Mouse (Mus musculus) CH12F3 (cell line): ENCODE data around the gene Slc35g2.

Experiments used
- in situ Hi-C: fragments of 300-500 bp; cut with MboI; formaldehyde crosslinking; loops from 2 replicates; pipeline ENCODE4 v1.14.3; 2020; ENCODE audit warnings: low sequenced_read_pairs

Gene Slc35g2

DNA sequence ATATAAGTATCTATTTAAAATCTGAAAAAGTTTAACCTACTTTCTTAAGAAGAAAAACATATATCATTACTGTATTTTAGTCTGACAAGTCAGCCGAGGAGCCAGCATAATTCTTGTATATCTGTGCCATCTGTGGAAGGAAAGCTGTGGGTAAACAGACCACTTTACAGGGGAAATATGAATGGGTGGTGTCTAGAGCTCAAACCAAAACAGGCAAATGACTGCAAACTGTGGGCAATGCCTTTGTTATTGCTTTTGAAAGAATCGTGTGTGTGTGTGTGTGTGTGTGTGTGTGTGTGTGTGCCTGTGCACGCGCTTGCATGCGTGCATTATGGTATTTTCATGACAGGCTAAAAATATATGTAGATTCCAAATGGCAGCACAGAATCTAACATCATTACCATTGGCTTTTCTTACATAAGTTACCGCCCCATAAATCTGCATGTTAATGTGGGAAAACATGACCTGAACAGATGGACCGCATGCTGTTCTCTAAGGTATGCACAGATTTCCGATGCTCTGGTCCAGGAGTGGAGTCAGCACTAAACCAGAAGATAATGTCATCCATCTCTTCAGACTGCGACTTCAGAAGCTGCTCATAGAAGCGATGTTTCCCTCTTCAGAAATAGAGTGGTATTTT is 10.5 kb downstream of the Slc35g2 start:
- in situ Hi-C loops: loop anchor here (10.0 kb wide), 1 partner anchor 64 kb away; no protein-coding TSS in a partner anchor

GRCm38 (mm10) chr9:100558991-100559390 is 11.9 kb downstream of the Slc35g2 start:
- in situ Hi-C loops: no loop called here

DNA sequence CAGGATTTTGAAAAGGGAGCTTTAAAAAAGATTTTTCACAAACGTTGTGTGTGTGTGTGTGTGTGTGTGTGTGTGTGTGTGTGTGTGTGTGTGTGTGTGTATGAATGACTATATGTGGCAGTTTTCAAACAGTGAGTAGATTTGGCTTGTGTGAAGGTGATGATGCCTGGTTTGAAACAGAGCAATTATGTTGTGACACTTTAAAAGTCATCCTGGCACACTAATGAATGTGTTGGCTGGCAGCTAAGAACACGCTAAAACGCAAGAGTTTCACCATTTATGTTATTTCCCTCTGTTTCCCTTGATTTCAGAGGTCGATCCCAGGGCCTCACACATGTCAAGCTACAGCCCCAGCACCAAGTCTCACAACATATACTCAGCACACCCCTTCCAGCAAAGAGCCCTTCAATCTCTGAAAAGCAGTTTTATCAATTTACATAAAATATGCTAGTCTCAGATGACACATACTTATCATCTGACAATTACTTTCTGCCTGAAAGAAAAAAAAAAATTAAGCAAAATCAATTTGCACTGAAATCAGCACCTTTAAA is 12.8 kb downstream of the Slc35g2 start:
- in situ Hi-C loops: no loop called here

DNA sequence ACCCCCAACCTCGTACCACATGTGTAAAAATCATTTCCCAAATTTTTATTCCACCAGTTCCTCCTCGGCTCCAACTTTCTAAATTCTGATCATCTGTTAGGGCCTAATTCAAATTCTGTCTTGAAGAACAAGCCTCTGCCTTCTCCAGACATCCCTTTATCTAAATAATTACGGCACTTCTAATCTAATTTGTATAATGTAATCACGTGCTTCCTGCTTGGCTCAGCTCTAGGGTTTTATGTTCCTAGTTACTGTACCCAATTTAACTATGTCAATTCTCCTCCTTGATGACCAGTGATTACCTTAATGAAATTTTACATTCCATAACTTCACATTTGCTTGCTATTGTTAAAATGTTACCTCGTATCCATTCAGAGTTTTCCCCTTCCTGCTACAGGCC is 15.2 kb downstream of the Slc35g2 start:
- in situ Hi-C loops: no loop called here

GRCm38 (mm10) chr9:100548313-100548712 is 22.6 kb downstream of the Slc35g2 start:
- in situ Hi-C loops: no loop called here

DNA sequence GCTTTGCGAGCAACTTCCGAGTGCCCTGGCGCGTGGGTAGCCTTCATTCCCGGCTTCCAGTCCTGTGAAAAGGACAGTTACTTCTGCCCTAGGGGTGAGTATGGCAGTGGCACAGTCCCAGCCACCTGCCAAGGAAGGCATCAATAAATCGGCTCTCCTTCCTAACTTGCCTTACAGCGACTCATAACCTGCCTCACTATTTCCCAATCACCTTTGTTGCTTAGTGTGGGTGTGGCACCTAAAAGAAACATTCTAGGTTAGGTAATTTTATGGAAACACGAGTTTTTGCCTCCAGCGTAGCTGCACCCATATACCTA is 24.3 kb downstream of the Slc35g2 start:
- in situ Hi-C loops: no loop called here

DNA sequence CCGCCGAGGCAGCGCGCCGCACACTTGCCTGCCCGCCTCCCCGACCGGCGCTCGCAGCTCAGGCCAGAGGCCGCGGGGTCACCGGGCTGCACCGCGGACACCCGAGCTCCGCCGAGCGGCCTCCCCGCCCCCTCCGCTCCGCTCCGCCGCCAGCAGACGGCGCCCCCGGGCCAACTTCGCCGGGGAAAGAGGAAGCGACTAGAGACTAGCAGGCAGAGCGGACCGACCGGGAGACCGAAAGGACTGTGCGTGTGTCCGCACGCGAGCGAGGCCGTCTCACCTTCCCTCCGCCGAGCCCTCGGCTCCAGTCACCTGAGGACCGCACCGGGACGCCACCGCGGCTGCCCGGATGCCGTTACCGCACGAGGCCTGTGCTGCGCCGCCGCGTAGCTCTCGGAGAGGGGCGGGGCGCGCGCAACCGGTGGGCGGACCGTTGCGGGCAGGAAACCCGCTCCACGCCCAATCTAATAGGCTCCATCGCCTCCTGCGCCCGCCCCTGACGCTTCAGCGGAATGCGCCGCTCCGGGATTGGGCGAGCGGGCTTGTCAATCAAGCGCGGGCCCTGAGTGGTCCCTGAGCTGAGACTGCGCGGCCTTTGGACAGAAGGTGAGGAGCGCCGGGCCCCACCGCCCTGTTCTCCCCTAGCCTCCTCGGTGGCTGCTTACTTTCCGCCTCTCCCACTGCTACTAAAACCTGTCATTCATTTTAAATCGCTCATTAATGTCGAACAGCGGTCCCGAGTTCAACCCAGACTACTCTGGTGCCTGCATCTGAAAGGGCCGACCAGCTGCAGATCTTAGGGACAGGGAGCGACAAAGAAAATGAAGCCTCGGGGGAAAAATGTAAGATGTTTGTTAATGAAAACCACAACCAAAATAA is 24.9 kb downstream of the Slc35g2 start, which contains the start of gene Nck1:
Nck1 (minus strand) TSS at position 420 of the 879 bp plus-strand sequence.
- in situ Hi-C loops: no loop called here

- in situ Hi-C loops: no loop called here
Observed at GRCm38 (mm10) chr9:100544948-100545714, 25.8 kb downstream of the Slc35g2 start.

DNA sequence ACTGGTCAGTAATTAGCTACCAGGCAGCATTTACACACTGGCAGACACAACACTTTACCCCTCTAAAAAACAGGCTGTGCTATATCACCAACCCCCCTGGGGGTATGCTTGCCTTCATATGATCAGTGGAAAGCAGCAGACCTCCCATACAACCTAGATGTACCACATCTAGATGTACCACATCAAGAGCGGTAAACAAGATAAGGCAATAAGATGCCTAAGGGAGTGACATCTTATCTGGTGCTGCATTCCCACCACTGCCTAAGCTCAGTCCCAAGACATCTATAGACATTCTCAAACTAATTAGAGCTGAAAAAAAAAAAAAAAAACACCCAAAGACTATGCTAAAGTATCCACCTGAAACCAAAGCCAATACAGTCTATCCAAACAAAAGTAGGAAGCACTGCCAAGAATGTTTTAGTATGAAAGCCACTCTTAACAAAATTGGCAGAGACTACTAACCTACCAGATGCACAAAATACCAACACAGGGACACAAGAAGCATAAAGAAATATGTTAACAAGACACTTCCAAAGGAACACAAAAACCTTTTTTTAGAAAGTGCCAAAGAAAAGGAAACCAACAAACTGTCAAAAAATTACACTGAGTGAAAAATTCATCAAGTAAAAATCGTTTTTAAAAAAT is 35.1 kb downstream of the Slc35g2 start:
- in situ Hi-C loops: no loop called here

DNA sequence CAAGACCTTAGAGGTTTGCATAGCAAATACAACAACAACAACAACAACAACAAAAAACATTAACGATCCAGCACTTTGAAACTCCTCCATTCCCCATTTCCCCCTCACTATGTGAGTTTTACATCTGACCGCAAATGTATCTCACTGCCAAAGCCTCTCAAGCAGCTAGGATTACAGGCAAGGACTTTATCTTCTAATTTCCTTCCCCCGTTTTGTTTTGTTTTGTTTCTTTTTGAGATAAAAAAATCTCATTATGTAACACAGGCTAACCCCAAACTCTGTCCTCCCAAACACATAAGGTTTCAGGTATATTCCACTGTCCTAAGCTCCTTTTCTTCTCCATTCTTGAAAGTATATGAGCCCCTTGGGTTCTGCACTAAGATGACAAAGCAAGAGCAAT is 36.2 kb downstream of the Slc35g2 start:
- in situ Hi-C loops: no loop called here

DNA sequence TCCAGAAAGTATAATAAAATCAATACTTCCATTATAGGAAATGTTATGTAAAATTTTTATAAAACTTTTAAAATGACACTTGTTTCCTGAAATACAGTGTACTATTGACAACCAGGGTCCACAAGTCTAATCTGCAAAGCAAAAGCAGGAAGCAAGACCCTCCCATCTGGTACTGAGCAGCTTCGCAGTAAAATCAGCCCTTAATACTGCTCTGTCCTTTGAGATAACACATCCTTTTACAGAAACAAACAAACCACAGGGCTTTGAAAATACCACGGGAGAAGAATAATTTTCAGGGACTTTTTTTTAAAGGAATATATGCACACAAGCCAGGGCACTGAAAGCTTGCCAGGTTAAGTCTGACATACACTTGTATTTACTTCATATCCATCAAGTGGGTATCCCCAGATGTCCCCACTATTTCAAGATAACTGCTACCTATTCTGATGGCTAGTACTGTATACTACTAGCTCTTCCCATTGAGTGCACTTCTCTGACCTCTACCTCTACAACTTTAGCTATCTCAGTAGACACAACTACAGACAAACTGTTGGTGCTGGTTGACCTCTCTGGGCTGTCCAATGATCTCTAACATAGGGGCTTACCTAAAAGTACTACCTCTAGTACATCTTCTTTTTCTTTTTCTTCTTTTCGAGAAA is 37.9 kb downstream of the Slc35g2 start:
- in situ Hi-C loops: no loop called here

GRCm38 (mm10) chr9:100531296-100531695 is 39.6 kb downstream of the Slc35g2 start:
- in situ Hi-C loops: no loop called here

DNA sequence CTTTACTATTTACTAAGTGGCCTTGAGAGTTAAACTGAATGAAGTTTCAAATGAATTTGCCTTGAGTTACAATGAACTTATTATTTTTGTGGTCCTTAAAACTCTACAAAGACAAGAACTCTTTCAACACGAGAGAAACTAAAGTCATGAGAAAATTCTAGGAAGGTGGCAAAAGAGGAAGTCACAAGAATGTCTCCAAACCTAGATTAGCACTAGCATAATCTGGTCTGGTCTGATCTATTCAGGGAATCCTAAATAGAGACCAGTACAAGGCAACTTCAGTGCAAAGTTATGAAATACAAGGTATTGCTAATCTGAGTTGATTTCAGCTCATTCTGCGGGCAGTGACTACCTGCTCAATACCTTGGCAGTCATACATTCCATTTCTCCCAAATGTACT is 45.7 kb downstream of the Slc35g2 start:
- in situ Hi-C loops: no loop called here

DNA sequence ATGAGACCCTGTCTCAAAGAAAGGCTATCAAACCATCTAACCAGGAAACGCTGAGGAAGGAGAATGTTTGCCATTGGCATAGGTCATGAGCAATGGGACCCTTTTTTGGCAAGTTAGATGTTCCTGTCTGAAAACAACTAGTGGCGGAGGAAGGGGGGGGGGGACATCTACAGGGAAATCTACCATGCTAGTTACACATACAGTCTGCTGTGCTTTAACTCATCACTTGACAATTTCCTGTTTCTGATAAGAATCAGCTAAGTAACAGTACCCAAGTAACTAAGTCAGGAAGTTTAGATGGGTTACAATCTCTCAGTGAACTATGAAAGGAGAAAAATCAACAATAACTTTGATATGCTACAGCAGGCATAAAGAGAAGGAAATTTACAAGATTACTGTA is 48.9 kb downstream of the Slc35g2 start:
- in situ Hi-C loops: no loop called here

- in situ Hi-C loops: no loop called here
Observed at GRCm38 (mm10) chr9:100520586-100520985, 50.3 kb downstream of the Slc35g2 start.

- in situ Hi-C loops: no loop called here
Observed at GRCm38 (mm10) chr9:100520012-100520411, 50.9 kb downstream of the Slc35g2 start.

GRCm38 (mm10) chr9:100507581-100507980 is 63.3 kb downstream of the Slc35g2 start:
- in situ Hi-C loops: no loop called here

DNA sequence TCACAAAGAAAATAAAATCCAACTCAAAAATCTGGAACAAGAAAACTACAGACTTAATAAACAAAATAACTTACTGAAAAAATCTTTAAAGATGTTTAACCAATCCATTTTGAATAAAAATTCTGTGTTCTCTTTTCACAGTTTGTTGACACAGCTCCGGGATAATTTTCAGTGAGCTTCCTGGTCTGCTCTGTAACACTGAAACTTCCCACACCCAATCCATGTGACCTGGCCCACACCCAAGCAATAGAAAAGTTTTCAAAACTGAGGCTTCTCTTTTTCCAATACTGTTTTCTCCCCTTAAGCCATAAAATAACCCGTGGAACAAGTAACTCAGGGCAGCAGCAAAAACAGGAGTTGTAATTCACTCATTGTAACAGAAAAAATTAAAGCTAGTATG is 64.2 kb downstream of the Slc35g2 start:
- in situ Hi-C loops: no loop called here

DNA sequence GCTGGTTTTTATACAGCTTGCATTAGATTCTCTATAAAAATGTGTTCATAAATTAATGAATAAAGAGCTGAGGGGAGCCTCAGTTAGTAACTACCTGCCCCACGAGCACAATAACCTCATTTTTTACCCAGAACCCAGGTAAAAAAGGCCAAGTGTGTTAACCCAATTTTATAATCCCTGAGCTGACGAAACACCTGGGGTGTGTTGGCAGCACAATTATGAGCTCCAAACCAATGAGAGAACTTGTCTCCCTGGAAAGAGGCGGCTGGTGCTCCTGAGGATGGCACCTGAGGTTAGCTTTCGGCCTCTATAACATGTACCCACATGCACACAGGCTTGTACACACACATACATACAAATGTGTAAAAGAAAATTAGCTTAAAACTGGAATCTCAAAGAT is 65.4 kb downstream of the Slc35g2 start:
- in situ Hi-C loops: no loop called here
